Mouse (Mus musculus) thymus, adult 18-20 months (tissue): Measurements from ENCODE around the gene 2210407C18Rik.

Experiments used
- DNase-seq, 2 experiments: peaks; one replicate each; pipeline ENCODE4 v3.0.0; 2022; ENCODE audit warnings: mixed read lengths in 2 of 2

Gene 2210407C18Rik

GRCm38 (mm10) chr11:58597837-58598236 is 18.0 kb downstream of the 2210407C18Rik start:
- no peak for DNase-seq

- DNase-seq, result no peak
These were observed 21.1 kb downstream of the 2210407C18Rik start, which contains the start of gene Olfr324 for GRCm38 (mm10) chr11:58594814-58595213. Gene Olfr324, plus strand, starts transcription at chr11:58595114.

- no peak for DNase-seq
These were observed 27.1 kb downstream of the 2210407C18Rik start for GRCm38 (mm10) chr11:58588620-58589250.

DNA sequence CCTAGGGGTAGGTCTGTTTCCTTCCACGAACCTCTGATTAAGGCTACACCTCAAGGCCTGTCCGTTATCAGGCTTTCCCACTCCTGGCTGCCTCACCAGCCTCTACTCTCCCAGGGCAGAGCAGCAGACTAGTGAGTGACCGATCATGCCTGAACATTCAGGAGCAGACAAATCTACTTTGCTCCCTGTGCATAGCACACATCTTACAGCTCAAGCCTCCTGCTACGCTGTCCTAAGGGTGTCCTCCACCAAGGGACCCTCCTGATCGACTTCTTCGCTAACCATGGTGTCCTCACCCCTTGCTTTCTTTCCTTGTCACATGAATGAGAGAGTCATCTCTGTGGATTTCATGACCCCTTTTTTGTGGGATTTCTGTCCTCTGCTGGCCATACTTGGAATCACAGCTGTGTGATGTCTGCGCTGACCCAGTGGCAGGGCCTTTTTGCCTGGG is 28.0 kb downstream of the 2210407C18Rik start:
- no peak for DNase-seq

- DNase-seq, result no peak
These were observed 37.2 kb downstream of the 2210407C18Rik start for GRCm38 (mm10) chr11:58578636-58579035.

DNA sequence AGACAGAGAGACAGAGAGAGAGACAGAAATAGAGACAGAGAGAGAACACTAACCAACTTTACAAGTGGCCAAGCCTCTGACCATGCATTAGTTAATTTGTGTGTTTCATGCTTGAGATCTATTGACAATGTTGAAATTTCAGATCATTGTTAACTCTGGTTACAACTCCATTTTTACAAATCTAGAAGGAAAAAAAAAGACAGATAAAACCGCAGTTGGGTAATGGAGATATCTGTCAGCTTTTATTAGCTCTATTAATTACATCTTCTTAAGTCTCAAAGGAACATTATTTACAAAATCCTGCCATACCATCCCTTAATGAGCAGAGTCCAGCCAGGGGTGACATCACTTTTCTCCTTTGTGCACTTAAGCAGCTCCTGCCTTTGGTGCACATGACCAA is 38.4 kb downstream of the 2210407C18Rik start, which contains the start of gene Olfr325:
Olfr325 (plus strand) TSS at position 301 of the 400 bp plus-strand sequence.
- DNase-seq, result no peak

DNA sequence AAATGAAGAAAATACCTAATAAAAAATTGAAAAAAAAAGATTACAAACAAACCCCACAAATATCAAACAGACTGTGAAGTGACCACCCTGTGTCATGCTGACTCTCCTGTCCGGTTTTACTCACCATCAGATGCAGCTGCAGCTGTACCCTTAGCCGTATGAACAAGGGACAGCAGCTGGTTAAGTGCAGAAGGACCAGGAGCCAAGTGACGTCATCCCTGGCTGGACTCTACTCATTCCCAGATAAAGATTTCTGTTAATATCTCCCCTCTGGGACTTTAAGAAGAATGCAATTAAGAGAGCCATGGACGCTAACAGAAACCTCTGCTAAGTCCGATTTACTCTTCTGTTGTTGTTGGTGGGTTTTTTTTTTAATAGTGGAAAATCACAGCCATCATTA is 45.5 kb downstream of the 2210407C18Rik start, which contains the start of gene Olfr224:
Olfr224 (minus strand) TSS at position 149 of the 400 bp plus-strand sequence.
- DNase-seq, result no peak
